Mouse (Mus musculus) brain, embryonic 14.5 days (tissue): ENCODE data around the gene Fam43b.

Source experiments
- CTCF ChIP-seq: fragments of 200-500 bp; IDR thresholded peaks from 2 replicates; pipeline ENCODE4 v1.5.1; 2012; ENCODE audit warnings: inconsistent platforms, mild to moderate bottlenecking, moderate library complexity, borderline replicate concordance; ENCODE audit not compliant: insufficient read depth, insufficient read length; ENCODE audit errors: extremely low read depth
- POLR2A ChIP-seq: fragments of 200-500 bp; IDR thresholded peaks from 2 replicates; pipeline ENCODE4 v1.6.1; 2012; ENCODE audit warnings: mild to moderate bottlenecking, inconsistent platforms, borderline replicate concordance; ENCODE audit not compliant: poor library complexity, insufficient read depth, insufficient read length, severe bottlenecking; ENCODE audit errors: extremely low read depth

DNA sequence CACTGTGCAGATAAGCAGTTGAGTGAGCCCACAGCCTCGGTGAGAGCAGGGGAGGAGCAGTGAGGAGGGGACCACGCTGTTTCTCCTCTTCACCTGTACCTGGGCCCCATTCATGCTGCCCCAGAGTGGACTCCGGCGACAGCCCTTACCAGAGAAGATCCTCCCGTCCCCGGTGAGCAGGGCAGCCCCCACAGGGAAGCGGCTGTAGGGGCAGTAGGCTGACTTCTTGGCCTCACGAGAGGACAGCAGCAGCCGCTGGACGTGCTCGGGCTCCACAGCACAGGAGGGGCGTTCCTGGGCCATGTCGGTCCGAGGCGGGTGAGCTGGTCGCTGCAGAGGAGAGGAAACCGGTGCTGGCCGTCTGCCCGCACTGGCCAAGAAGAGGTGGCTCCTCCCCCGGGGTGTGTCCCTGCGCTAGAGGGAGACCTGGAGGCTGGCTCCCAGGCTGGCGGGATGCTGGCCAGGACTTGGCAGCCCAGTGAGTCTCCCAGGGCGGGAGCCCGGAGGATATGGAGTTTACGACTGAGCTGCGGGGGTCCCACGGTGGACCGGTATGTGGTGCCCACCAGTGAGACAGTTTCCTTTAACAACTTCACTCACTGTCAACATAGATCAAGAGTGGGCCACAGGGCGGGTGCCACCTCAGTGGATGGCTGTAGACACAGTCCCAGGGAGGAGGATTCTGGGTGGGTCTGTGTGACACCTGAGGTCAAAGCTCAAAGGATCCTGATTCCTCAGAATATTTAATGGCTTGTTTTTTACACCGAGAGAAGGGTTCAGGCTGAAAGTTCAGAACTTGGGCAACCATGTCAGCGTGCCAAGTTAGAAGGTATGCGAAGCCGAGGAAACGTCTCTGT is 28.5 kb downstream of the Fam43b start, which contains the start of gene Cda:
- no peak for TF ChIP-seq CTCF
- TF ChIP-seq POLR2A = no peak
